Mouse (Mus musculus): ENCODE results near the gene Gnaq. TPM values are rescaled to one million over a fixed set of nuclear protein-coding genes. Genes with fewer than 3 reads are reported as not detected.

The Gnaq gene
- total and polyA plus RNA-seq, 2 experiments from 2014 or later: 89.3 to 120 TPM

DNA sequence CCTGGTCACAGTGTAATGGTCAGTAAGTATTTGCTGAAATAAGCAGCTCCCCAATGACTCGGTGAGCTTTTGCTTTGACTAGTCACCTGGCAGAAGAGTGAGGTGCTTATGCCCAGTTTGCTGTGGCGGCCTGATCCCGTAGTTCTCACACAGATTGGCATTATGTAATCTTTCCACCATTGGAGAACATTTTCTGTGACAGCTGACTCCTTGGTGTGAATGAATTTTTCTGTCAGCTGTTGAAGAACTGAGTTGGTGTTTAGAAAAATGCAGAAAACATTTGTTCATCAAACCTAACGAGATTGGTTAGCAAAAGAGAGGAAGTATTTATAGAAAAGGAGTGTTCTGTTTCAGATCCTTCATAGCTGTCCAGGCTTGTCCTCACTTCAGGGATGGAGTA lies 34.6 kb downstream of the Gnaq start:
- Histone ChIP-seq H3K9me3 (ENCODE audit: low read length) (no peaks in the 10 kb centered on the region), H3K4me1 (ENCODE audit: insufficient read depth, low read length) (peaks cover 3% of the 10 kb centered on the region), H3K4me2 (ENCODE audit: low read depth, low read length, poor library complexity, severe bottlenecking) (no peak overlapping the region), H3K36me3 (ENCODE audit: insufficient read depth, low read length) (no peaks in the 10 kb centered on the region), H3K4me3 (ENCODE audit: low read depth, low read length) (no peak overlapping the region), H3K27ac (ENCODE audit: low read depth, low read length) (no peak overlapping the region), H3K9ac (replicated peaks; ENCODE audit: low read length, poor library complexity, severe bottlenecking) (no peak overlapping the region), H3K27me3 (ENCODE audit: insufficient read depth, low read length) (no peaks in the 10 kb centered on the region)
- DNase-seq (ENCODE audit: low spot score) (no peak), ATAC-seq (ENCODE audit: low FRiP score) (no peak)
- no peak for TF ChIP-seq CTCF (IDR thresholded peaks at IDR 0.05)
- WGBS: 66% methylated on average over 4 of the region's 4 CpGs

DNA sequence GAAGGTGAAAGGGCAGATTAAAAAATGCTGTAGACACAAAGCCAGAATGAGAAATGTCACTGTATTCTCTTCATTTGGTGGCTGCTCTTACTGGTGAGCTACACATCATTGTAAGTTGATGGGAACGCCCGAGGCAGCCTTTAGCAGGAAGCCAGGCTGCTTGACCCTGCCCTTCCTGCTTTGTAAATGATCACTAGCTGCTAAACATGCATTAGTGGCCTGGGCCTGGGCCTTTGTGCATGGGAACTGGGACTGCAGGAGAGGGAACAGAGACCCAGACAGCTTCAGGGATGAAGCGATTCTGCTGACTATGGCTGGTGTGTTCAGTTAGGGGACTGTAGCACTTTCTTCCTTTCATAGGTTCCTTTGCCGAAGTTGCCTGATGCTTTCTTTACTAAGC lies 35.6 kb downstream of the Gnaq start:
- Histone ChIP-seq H3K4me2 (ENCODE audit: low read depth, low read length, poor library complexity, severe bottlenecking) (no peak overlapping the region), H3K9me3 (ENCODE audit: low read length) (no peaks in the 10 kb centered on the region), H3K27me3 (ENCODE audit: insufficient read depth, low read length) (no peaks in the 10 kb centered on the region), H3K4me3 (ENCODE audit: low read depth, low read length) (no peak overlapping the region), H3K9ac (replicated peaks; ENCODE audit: low read length, poor library complexity, severe bottlenecking) (no peak overlapping the region), H3K4me1 (ENCODE audit: insufficient read depth, low read length) (peaks cover 3% of the 10 kb centered on the region), H3K36me3 (ENCODE audit: insufficient read depth, low read length) (no peaks in the 10 kb centered on the region), H3K27ac (ENCODE audit: low read depth, low read length) (peak overlapping the region; percentile 59)
- 29% methylated on average over 4 of the region's 4 CpGs for WGBS
- DNase-seq (ENCODE audit: low spot score) (peak; percentile 10), ATAC-seq (ENCODE audit: low FRiP score) (no peak)
- no peak for TF ChIP-seq CTCF (IDR thresholded peaks at IDR 0.05)

DNA sequence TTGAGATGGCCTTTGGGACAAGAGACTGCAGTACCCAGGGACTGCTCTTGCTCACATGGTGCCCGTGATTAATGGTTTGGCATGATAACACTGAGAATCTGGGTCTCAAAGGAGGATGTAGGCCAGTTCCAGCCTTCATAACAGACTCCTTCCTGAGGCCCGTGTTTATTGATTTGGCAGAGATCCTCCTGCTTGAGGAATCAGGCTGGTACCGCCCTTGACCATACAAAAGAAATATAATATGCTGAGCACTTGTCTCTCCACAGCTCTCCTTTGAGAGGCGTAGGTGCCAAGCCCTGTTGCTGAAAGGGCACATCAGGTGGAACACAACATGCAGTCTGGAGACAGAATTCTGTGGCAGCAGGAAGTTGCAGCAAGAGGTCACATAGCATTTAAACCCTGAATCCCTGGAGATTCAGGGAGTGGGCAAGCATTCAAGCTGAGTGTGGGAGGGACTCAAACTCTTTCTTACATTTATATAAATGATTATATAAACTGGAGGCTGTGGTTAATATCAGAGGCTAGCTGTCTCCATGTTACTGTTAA lies 36.1 kb downstream of the Gnaq start:
- Histone ChIP-seq H3K4me3 (ENCODE audit: low read depth, low read length) (no peak overlapping the region), H3K27ac (ENCODE audit: low read depth, low read length) (peak overlapping the region; percentile 59), H3K27me3 (ENCODE audit: insufficient read depth, low read length) (no peaks in the 10 kb centered on the region), H3K4me1 (ENCODE audit: insufficient read depth, low read length) (peaks cover 3% of the 10 kb centered on the region), H3K9ac (replicated peaks; ENCODE audit: low read length, poor library complexity, severe bottlenecking) (no peak overlapping the region), H3K4me2 (ENCODE audit: low read depth, low read length, poor library complexity, severe bottlenecking) (no peak overlapping the region), H3K9me3 (ENCODE audit: low read length) (no peaks in the 10 kb centered on the region), H3K36me3 (ENCODE audit: insufficient read depth, low read length) (no peaks in the 10 kb centered on the region)
- peak; percentile 42 for DNase-seq (ENCODE audit: low spot score)
- whole genome bisulfite sequencing: 34% methylated on average over 4 of the region's 4 CpGs
- TF ChIP-seq CTCF (IDR thresholded peaks at IDR 0.05): no peak
- ATAC-seq (ENCODE audit: low FRiP score): no peak

DNA sequence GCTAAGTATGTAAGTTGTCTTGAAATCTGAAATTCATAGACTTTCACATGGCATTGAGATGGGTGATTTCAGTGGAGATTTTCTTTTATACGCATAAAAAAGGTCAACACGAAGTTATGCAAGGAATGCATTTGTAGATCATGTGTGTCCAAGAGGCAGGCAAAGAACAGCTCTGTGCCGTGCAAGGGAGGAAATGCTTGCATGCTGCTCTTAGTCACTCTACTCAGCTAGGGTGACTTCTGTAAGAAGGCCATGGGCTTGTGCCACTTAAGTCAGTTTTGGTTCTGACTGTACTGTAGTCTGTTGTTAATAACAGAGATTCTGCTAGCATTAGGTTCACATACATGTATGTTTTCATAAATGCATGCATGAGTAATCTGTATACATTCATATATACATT lies 38.1 kb downstream of the Gnaq start:
- no peak for TF ChIP-seq CTCF (IDR thresholded peaks at IDR 0.05)
- WGBS: 75% methylated on average over 3 of the region's 3 CpGs
- no peaks in the 10 kb centered on the region for H3K36me3 ChIP-seq (ENCODE audit: insufficient read depth, low read length)
- no peak overlapping the region for H3K27ac ChIP-seq (ENCODE audit: low read depth, low read length)
- no peaks in the 10 kb centered on the region for H3K27me3 ChIP-seq (ENCODE audit: insufficient read depth, low read length)
- H3K4me3 ChIP-seq (ENCODE audit: low read depth, low read length): no peak overlapping the region
- H3K4me2 ChIP-seq (ENCODE audit: low read depth, low read length, poor library complexity, severe bottlenecking): no peak overlapping the region
- H3K9ac ChIP-seq (replicated peaks; ENCODE audit: low read length, poor library complexity, severe bottlenecking): no peak overlapping the region
- DNase-seq (ENCODE audit: low spot score) (no peak), ATAC-seq (ENCODE audit: low FRiP score) (no peak)
- peaks cover 3% of the 10 kb centered on the region for H3K4me1 ChIP-seq (ENCODE audit: insufficient read depth, low read length)
- H3K9me3 ChIP-seq (ENCODE audit: low read length): no peaks in the 10 kb centered on the region

DNA sequence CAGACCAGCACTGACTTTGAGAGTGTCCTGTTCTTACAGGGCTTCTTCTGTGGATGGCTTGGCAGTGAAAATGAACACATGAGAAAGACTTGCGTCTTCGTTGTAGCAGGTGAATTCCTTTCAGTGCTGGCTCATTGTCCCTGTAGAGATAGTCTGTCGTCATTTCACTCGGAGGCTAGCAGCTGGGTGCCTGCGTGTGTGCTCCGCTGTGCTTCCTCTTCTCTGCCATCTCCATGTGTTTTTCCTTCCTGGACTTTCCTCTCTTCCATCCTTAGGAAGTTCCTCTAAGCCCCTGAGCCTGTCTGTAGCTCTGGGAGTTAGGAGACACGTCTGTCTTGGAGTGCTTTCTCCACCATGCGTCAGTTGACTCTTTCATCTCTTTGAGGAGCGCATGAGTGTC lies 41.1 kb downstream of the Gnaq start:
- H3K27ac ChIP-seq (ENCODE audit: low read depth, low read length): no peak overlapping the region
- no peak for ATAC-seq (ENCODE audit: low FRiP score)
- no peak for DNase-seq (ENCODE audit: low spot score)

DNA sequence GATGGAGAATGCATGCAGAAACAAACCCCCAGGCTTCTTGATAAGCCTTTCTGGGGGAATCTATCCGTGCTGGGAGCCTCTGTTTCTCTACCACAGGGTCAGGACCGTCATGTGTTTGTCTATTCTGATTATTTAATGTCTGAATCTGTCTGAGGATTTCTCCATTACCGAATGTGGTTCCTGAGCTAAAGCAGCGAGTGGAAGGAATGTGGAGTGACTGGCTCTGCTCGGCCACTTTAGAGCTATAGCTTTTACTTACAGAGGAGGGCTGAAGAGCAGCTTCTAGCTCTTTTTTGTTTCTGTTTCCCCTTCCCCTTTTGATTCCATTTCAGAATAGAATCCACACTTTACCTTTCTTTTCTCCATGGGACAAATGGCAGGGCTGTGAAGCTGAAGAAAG lies 43.8 kb downstream of the Gnaq start:
- no peak overlapping the region for H3K9ac ChIP-seq (replicated peaks; ENCODE audit: low read length, poor library complexity, severe bottlenecking)
- no peaks in the 10 kb centered on the region for H3K36me3 ChIP-seq (ENCODE audit: insufficient read depth, low read length)
- no peaks in the 10 kb centered on the region for H3K4me1 ChIP-seq (ENCODE audit: insufficient read depth, low read length)
- no peak overlapping the region for H3K27ac ChIP-seq (ENCODE audit: low read depth, low read length)
- no peak for ATAC-seq (ENCODE audit: low FRiP score)
- H3K4me2 ChIP-seq (ENCODE audit: low read depth, low read length, poor library complexity, severe bottlenecking): no peak overlapping the region
- WGBS: 55% methylated on average over 5 of the region's 5 CpGs
- no peaks in the 10 kb centered on the region for H3K27me3 ChIP-seq (ENCODE audit: insufficient read depth, low read length)
- no peak for DNase-seq (ENCODE audit: low spot score)
- H3K4me3 ChIP-seq (ENCODE audit: low read depth, low read length): no peak overlapping the region
- TF ChIP-seq CTCF (IDR thresholded peaks at IDR 0.05): no peak
- no peaks in the 10 kb centered on the region for H3K9me3 ChIP-seq (ENCODE audit: low read length)

More for the DNA sequence above, 41.1 kb downstream of the Gnaq start:
- H3K9me3 ChIP-seq (ENCODE audit: low read length): no peaks in the 10 kb centered on the region
- no peak overlapping the region for H3K9ac ChIP-seq (replicated peaks; ENCODE audit: low read length, poor library complexity, severe bottlenecking)
- H3K4me3 ChIP-seq (ENCODE audit: low read depth, low read length): no peak overlapping the region
- H3K4me2 ChIP-seq (ENCODE audit: low read depth, low read length, poor library complexity, severe bottlenecking): no peak overlapping the region
- no peaks in the 10 kb centered on the region; the same call in 1 of the 2 replicates for H3K4me1 ChIP-seq (ENCODE audit: insufficient read depth, low read length)
- H3K27me3 ChIP-seq (ENCODE audit: insufficient read depth, low read length): no peaks in the 10 kb centered on the region
- TF ChIP-seq CTCF (IDR thresholded peaks at IDR 0.05): no peak
- 32% methylated on average over 9 of the region's 9 CpGs for WGBS
- no peaks in the 10 kb centered on the region for H3K36me3 ChIP-seq (ENCODE audit: insufficient read depth, low read length)

All from midbrain, postnatal 0 days (tissue).